Mouse (Mus musculus) heart, postnatal 4 days (tissue): ENCODE results near the gene Sirt3. TPM values are rescaled to one million over a fixed set of nuclear protein-coding genes. Genes with fewer than 3 reads are reported as not detected.

Experiments
- DNase-seq: peaks from one replicate; pipeline ENCODE4 v3.0.0; 2021
- total RNA-seq, 2 experiments: library from RNA; stranded (reverse); gene quantifications; 2 replicates each; pipeline ENCODE4 v1.2.3; 2021

The Sirt3 gene
- total RNA-seq, 2 experiments from 2014 or later: 45.1 to 49.1 TPM

- peak; percentile 49 for DNase-seq
Measured at GRCm38 (mm10) chr7:140847755-140848580, 34.1 kb downstream of the Sirt3 start, which contains the start of gene Odf3. Gene Odf3, plus strand, starts transcription at chr7:140847805.

GRCm38 (mm10) chr7:140846676-140847075, 35.4 kb downstream of the Sirt3 start:
- no peak for DNase-seq

- DNase-seq: no peak
Measured at GRCm38 (mm10) chr7:140845683-140846082, 36.4 kb downstream of the Sirt3 start.

- peak; percentile 97 for DNase-seq
Measured at GRCm38 (mm10) chr7:140844905-140845665, 37.0 kb downstream of the Sirt3 start, which contains the start of gene Scgb1c1. Gene Scgb1c1, plus strand, starts transcription at chr7:140845547.

GRCm38 (mm10) chr7:140843806-140844205, 38.3 kb downstream of the Sirt3 start:
- no peak for DNase-seq

- DNase-seq: no peak
Measured at GRCm38 (mm10) chr7:140840750-140841735, 41.1 kb downstream of the Sirt3 start.

- DNase-seq: no peak
Measured at GRCm38 (mm10) chr7:140839556-140839955, 42.6 kb downstream of the Sirt3 start.

- DNase-seq: no peak
Measured at GRCm38 (mm10) chr7:140836243-140837115, 45.6 kb downstream of the Sirt3 start.

GRCm38 (mm10) chr7:140835758-140836087, 46.4 kb downstream of the Sirt3 start:
- DNase-seq: no peak

- DNase-seq: no peak
Measured at GRCm38 (mm10) chr7:140834968-140835757, 46.9 kb downstream of the Sirt3 start, which contains the start of gene Urah. Gene Urah, plus strand, starts transcription at chr7:140835018.

GRCm38 (mm10) chr7:140833341-140833740, 48.8 kb downstream of the Sirt3 start:
- DNase-seq: no peak

- no peak for DNase-seq
Measured at GRCm38 (mm10) chr7:140831447-140831846, 50.7 kb downstream of the Sirt3 start.

GRCm38 (mm10) chr7:140828171-140828881, 53.8 kb downstream of the Sirt3 start:
- DNase-seq: no peak

- no peak for DNase-seq
Measured at GRCm38 (mm10) chr7:140822731-140823130, 59.4 kb downstream of the Sirt3 start.

GRCm38 (mm10) chr7:140821653-140822329, 60.3 kb downstream of the Sirt3 start, which contains the start of gene Zfp941:
Gene Zfp941, minus strand, starts transcription at chr7:140822178.
- DNase-seq: peak; percentile 63

GRCm38 (mm10) chr7:140821305-140821652, 60.8 kb downstream of the Sirt3 start:
- DNase-seq: no peak

GRCm38 (mm10) chr7:140820173-140820572, 61.9 kb downstream of the Sirt3 start:
- no peak for DNase-seq
